Mouse (Mus musculus) gastrocnemius, postnatal 14 days (tissue): ENCODE measurements at regions not wholly inside any gene's neighbourhood (a gene's known extent, or its start where the extent isn't known, plus 50 kb on each side); places are given as distances from the start of the nearest gene placed in this dataset.

Source experiments
- DNase-seq: peaks from one replicate; pipeline ENCODE4 v3.0.0; 2021; ENCODE audit warnings: mixed read lengths
- intact Hi-C: fragments of 180-260 bp; cut with DNase I; formaldehyde crosslinking; loops from one replicate; pipeline ENCODE4 v1.15.1; 2025; ENCODE audit warnings: low total_unique reads

DNA sequence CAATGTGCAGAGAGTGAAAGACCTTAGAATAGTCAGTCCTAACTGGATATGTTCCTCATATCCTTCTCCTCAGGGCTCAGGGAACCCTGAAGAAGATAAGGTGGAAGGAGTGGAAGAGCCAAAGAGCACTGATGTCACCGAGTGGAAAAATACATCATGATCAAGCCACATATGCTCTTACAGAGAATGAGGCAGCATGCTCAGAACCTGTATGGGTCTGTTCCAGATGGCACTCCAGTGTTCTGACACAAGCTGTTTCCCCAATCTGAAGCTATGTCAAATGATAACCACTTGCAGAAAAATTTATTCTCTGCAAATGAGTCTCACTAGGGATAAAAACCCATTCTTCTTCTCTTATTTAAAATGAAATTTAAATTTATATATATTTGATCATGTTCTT is 572.6 kb upstream of the Robo2 start:
- intact Hi-C loops = no loop called here
- no peak for DNase-seq

DNA sequence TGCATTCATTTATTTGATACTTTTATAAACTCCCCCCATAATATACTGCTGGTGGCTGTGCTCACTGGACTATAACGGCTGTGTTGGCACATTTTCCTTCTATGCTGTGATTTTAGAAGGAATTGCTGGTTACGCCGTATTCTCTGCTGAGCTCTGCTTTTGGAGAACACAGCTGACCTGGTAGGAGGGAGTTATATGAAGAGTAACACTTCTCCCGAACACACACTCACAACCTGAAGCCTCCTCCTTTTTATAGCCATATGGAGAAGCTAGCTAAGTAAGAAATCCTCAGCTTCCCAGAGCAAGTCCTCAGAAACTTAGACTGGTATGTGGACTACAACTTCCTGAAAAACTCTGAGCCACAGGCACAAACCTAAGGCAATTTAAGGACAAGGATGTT is 554.5 kb upstream of the Robo2 start:
- intact Hi-C loops = no loop called here
- DNase-seq = no peak

DNA sequence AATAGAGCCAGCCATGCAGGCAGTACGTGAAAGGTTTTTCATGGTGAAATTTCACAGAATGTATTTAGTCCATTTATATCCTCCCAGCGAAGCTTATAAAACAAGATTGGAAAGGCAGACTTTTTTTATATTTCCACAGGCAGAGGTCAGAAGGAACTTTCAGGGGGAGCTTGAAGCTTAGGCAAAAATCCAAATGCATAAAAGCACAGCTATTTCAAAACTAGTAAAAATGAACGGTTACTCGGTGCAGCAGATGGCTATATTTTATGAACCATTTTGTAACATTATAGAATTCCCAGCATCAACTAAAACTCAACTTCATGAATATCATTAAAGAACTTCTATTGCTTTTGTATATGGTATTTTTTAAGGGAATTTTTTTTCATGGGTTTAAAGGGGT is 518.1 kb upstream of the Robo2 start:
- intact Hi-C loops = no loop called here
- no peak for DNase-seq

DNA sequence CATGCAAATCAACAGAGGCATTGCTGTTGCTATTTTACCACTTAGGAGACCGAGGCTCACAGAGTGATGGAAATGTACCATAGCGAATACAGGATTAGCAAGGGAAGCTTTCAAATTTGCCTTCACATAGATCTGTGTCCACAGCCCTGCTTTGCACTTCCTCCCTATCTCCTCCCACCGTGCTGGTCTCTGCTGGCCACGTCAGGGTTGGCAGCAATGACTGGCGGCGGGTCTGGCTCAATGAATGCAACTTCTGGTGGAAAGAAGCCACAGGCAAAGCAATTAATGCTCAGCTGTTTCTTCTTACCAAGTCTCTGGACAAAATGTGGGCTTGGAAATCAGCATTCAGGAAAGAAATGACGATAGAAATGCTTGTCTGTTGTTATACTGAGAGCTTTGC is 489.2 kb upstream of the Robo2 start:
- peak; percentile 36 for DNase-seq
- intact Hi-C loops = no loop called here

DNA sequence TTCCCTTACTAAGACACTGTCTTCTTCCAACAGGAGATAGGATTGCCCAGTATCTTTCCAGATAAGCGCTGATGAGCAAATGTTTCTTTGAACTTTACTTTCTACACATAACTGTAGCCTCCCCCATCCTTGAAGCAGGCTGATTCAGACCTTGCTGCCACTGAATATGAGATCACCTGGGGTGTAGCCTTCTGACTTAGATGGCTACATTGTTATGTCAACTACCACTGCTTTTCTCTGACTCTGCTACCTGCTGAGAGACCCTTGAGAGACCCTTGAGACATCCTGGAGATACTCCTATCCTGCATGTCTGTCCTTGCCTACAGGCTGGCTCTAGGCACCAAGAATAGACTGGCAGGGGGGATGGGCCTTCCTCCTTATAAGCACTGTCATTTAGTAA is 476.1 kb upstream of the Robo2 start:
- intact Hi-C loops = no loop called here
- no peak for DNase-seq

DNA sequence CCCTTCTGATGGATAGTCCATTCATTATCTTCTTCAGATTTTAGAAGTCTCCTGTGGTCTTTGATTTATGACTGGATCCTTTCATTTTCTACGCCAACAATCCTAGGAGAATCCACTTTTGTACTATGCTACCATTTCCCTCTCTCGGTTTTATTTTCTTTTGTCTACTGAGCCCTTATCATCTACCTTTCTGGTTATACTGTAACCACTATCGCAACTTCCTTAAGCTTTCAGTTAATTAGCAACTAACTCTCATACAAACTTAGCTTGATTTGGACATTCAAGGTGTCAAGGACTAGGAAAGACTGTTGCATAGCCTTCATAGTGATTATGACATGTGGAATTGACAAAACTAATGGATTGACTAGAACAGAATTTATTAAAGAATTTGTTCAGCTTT is 467.0 kb upstream of the Robo2 start:
- DNase-seq = no peak
- intact Hi-C loops = no loop called here

DNA sequence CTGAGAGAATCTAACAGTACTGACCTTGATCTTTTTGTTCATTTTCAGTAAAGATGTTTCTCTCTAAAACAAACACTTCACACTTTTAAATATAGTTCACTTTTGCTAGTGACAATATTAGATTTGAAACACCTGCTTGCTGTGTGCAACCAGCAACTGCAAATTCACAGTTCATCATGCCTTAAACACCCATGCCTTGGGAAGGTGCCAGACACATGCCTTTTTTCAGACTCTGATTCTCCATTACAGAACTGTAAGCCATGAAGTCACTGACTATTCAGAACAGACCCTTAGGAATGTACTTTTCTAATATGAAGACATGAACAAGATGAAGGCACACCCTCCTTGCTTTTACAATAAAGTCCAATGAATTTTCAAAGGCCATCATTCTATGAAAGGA is 462.1 kb upstream of the Robo2 start:
- no peak for DNase-seq

DNA sequence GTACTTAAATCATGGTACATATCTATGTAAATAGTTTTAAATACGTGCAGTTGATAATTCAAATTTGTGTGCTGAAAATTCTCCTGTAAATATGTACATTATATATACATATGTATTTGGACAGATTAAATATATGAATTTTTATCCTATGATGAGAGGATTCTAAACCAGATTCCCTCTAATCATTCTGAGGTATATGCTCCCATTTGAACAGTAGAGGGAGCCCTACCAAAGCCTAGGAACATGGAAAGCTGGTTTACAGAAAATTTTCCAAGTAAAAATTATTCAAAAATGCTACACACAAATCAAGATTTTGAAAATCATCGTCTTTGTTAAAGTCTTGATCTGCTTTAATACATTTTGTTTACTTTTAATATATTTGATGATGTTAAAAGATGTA is 446.1 kb upstream of the Robo2 start:
- no peak for DNase-seq
- intact Hi-C loops = no loop called here

More for the DNA sequence above, 462.1 kb upstream of the Robo2 start:
- intact Hi-C loops = no loop called here

DNA sequence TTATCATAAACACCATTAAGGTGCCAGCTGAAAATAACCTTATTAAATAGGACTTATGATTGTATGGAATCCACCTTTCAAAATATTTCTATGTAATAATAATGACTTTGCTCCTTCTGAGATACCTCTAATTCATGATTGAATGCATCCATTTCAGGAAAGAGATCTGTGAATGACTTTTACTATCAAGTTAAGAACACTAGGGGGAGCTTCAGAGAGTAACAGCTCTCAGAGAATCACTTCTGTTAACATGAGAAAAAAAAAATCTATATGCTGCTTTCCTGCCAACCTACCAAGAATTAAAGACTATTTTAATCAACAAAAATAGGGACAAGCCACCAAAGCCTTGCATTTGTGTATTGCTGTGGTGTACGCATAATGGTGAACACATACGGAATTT is 428.4 kb upstream of the Robo2 start:
- intact Hi-C loops = no loop called here
- no peak for DNase-seq

DNA sequence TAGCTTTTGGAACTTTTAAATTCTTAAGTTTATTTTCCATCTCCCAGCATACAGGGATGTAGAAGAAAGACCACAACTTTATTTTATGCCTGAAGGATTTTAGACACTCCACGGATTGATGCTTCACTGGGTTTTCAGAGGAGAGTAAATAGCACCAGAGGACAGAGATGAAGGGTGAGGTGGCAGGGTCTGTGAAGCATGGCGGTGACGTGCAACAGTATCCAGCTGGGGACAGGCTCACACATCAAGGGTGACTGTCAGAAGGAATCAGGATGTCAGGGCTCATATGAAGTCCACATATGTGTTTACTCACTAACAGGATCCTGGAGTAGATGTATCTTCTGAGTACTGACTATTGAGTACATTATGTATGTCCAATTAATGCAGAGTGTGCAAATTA is 402.8 kb upstream of the Robo2 start:
- intact Hi-C loops = no loop called here
- no peak for DNase-seq

DNA sequence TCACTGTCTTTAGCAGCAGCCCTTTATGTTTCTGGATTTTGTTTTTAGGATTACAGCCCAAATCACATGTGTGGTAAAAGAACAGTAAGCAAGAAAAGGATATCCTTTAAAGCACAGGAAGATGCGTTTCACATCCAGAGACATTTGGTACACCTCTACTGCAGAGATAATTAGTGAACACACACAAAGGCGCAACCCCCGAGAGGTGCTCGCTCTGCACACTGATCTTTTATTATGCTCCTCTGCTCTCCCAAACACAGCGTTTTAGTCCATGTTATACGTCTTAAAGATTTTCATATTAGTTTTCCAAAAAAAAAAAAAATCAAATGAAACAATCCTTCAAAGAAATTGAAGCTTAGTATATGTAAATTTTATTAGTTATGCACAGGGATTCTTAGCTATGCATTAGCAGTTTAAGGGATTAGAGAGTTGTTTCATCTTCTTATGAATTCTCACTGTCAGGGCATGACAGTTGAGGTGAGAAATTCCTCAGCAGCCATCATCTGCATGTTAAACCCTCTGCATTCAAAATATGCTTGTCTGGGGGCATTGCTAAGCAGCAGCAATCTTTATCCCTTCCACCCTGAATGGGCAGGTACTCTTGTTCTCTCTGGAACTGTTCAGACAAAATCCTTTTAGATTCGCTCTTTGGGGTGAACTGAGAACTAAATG is 397.7 kb upstream of the Robo2 start:
- intact Hi-C loops = no loop called here
- no peak for DNase-seq

DNA sequence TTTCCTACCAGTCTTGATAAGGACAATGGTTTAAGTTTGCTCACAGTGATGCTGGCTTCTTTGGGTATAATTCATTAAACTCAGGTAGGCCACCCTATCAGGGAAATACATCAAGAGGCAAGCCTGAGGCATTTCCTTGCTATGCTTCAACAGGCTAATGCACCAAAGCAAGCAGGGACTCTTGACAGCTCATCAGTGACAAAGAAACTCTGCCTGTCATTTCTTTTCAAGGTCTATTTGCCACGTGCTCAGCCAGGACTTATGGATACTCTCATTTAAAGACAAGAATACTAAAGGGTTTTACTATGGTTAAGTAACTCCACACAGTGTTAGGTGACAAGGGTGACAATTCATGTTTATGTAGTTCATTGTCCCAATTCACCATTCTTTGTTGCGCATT is 395.1 kb upstream of the Robo2 start:
- DNase-seq = no peak
- intact Hi-C loops = no loop called here

DNA sequence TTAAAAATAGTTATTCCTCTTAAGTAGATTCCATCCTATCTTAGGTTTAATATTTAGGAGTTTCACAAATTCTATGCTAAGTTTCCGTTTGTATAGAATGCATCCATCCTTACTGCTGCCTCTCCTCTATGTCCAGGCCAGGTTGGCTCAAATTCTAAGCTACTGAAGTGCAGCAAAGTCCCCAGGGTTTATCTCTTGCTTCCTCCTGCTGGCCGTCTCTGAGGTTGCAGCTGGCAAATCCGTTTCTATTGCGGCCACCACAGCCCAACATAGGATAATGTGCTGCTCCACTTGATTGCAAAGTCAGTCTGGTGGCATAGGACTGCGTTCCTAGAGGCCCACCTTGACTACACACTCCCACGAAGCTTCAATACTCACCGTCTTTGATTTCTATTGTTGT is 389.7 kb upstream of the Robo2 start:
- peak; percentile 3 for DNase-seq

DNA sequence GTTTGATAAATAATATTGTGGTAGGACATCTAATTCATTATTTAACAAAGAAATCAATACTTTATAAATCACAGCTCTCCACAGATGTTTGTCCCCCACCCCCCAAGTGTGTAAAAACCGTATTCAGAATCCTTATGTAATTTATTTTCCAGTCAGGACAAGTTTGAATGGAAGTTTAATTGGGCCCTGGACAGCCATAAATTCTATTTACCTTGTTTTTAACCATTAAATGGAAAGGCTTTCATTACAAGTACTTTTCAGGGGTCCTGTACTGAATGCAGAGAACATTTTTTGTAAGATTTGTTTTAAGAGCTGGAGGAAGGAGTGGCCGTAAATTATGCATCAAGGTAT is 384.7 kb upstream of the Robo2 start:
- no peak for DNase-seq

More for the DNA sequence above, 389.7 kb upstream of the Robo2 start:
- intact Hi-C loops = no loop called here

DNA sequence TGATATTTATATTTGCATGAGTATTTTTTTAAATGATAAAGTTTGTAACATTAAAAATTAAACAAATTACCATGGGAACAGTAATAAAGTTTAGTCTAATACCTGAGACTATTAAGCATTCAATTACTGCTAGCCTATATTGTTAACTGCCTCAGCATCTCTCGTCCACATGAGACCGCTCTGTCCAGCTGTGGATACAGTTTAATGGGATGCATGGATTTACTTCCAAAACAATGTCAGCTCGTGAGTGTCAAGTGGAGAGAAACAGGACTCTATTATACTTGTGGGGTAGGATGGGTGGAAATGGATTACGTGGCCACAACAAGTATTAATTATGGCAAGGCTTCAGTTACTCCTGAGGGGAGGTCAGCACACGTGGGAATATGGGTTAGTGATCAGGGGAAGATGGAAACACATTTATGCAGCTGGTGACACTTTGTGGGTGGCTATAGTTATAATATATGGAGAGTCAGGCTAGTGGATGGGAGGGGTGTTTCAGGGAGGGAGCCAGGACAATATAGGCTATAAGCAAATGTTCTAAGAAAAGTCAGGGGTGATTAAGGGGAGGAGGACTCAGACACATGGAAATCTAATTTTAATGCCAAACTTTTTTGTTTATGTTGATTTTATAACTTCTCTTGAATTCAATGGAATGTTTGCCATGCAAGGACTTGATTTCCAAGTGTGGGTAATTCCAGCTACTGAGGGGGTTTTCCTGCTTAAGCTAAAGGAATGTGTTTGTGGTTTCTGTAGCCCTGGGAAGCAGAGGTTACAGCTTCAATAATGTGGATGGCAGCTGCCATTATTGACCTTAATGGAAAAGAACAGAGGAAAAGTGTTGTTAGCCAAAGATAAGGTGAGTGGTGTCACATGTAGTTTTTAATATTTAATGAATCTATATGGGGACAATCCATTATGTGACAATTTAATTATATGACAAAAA is 384.0 kb upstream of the Robo2 start:
- DNase-seq = no peak
- intact Hi-C loops = no loop called here

More for the DNA sequence above, 384.7 kb upstream of the Robo2 start:
- intact Hi-C loops = no loop called here

DNA sequence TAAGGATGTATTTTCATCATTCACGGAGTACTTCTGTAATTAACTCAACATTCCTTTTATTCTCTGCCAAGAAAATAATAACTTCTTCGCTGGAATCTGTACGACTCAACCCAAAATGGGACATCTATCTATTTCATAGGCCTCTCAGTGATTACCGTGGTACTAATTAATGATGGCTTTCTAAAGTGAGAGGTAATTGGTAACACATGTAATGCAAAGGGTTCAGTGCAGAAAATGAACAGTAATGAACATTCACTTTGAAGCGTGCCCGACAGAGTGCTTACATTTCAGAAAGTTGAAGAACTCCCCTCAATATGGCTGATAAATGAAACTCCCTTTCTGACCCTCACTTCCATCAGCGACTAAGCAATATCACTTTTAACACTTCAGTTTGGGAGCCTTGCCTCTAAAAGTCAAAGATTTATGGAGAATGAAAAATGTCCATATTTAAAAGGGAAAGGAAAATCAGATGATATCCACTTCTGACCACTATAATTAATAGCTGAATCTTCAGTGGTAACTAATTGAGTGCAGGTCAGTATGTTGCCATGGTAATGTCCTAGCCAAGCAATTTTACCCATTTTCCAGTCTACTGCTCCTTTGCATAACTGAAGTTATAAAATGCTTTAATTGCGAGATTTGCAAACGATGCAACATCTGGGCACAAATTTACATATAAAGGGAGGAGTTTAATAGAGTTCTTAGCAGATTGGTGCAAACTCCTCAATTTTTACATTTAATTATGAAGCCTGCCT is 373.9 kb upstream of the Robo2 start:
- no peak for DNase-seq
- intact Hi-C loops = no loop called here

DNA sequence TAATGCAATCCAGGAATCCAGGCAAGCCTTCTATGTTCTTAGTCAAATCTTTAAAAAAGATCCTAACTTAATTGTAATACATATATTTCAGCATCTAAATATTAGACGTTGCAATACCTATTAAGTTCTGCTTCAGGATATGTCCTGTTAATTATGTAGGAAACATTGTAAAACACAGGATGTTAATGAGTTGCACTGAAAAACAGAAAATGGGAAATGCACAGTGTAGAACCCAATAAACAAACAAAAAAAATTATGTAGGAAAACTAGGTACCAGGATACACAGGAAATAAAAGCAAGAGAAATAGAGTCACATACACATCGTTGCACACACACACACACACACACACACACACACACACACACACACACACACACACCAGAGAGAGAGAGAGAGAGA is 368.8 kb upstream of the Robo2 start:
- intact Hi-C loops = no loop called here
- no peak for DNase-seq

DNA sequence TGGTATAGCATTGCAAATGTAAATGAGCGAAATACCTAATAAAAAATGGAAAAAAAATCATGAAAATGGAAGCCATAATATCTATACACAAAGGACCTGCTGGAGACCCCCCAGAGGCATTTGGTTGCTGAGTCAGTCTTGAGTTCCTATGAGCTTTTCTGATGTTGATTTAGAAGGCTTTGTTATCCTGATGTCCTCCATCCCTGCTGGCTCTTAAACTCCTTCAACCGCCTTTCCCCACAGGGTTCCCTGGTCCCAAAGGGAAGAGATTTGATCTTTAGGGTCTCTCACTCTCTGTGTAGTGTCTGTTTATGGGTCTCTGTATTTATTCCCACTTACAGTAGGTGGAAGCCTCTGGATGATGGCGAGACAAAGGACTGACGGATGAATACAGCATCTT is 356.6 kb upstream of the Robo2 start:
- no peak for DNase-seq
- intact Hi-C loops = no loop called here

DNA sequence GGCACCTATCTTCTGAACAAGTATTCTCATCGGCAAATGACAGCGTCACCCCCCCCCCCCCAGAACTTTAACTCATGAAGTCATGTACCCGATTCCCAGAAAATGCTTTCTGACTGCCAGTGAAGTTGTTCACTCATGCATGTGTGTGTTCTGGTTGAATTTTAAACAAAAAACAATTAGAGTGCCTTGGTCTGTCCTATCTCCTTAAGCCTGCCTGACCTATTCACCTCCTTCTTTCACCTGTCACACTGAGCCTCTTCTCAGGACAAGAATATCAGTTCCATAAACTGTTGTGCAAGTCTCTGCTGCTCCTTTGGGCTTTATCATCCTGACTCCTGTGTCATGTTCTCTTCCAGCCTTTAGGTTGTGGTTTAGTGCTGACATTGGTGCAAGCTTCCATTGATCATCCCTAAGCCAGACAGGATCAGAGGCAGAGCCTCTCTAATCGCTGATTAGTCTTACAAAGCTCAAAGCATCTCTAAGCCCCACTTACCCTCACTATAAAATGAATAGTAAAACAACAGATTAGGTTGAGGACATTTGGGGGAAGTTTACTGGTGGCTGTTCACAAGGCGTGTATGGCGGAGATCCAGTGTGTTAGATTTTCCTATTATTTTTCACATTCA is 345.2 kb upstream of the Robo2 start:
- DNase-seq = no peak
- intact Hi-C loops = no loop called here

DNA sequence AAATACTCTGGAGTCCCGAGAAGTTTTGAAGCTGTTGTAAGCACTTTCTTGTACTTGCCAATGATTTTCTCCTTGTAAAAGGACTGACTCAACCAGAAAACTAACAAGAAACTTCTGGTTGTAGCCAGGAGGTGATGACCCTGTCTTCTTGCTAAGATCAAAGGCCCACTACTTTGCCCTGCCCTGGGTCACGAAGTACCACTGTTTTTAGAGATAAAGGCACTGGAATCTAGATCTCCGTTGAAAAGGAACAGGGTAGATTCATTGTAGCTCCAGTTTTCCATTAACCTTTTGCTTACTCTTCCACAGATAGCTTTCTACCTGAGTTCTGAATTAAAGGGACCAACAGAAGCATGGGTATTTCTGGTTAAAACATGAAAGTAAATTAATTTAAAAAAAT is 339.3 kb upstream of the Robo2 start:
- no peak for DNase-seq
- intact Hi-C loops = no loop called here
